Mouse (Mus musculus): ENCODE data around the gene Olfr97.
"Not testable (repeated sequence)": the region's sequence is repeated elsewhere in the genome, so short reads cannot be mapped to it uniquely, and the experiment has no call there.

Gene Olfr97

GRCm38 (mm10) chr17:37237230-37237629, at the start of gene Olfr97:
TSS of gene Olfr97 (minus strand) at chr17:37237330.
- not testable (repeated sequence) for DNase-seq (ENCODE audit: low spot score in 2 of 2)

- no peak for DNase-seq (ENCODE audit: low spot score in 2 of 2)
These were observed 46.2 kb upstream of the Olfr97 start, which contains the start of gene Olfr99 for GRCm38 (mm10) chr17:37283360-37283759. TSS of gene Olfr99 (minus strand) at chr17:37283460.

GRCm38 (mm10) chr17:37280331-37280730, 43.2 kb upstream of the Olfr97 start:
- no peak for DNase-seq (ENCODE audit: low spot score in 2 of 2)

- no peak for DNase-seq (ENCODE audit: low spot score in 2 of 2)
These were observed 39.4 kb upstream of the Olfr97 start for GRCm38 (mm10) chr17:37276573-37276972.

DNA sequence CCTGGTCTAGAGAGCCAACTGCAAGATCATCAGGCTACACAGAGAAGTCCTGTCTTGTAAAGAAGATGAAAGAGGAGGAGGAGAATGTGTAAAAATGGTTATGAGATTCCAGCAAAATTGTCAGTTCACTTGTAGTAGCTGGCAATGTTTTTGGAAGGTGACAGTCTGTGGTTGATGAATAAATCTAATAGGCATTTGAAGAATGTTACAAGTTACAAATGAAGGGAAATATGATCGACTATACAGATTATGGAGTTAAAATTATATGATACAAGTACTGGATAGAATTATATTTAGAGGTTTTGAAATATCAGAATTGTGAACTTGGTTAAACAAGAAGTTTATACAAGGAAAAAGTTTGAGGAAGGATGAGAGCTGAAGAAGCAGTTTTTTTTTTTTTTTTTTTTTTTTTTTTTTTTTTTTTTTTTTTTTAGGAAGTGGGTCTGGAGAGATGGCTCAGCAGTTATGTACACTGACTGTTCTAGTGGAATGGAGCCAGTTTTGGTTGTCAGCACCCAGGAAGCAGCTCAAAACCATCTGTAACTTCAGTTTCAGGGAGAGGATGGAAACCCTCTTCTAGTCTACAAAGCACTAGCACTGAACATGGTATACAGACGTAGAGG, 38.6 kb upstream of the Olfr97 start:
- DNase-seq (ENCODE audit: low spot score in 2 of 2) = no peak

- DNase-seq (ENCODE audit: low spot score in 2 of 2) = no peak
These were observed 33.6 kb upstream of the Olfr97 start for GRCm38 (mm10) chr17:37270702-37271092.

GRCm38 (mm10) chr17:37270058-37270701, 33.0 kb upstream of the Olfr97 start, which contains the start of gene H2-M3:
TSS of gene H2-M3 (plus strand) at chr17:37270220.
- peak; percentile 94 to 96 for DNase-seq (ENCODE audit: low spot score in 2 of 2)

GRCm38 (mm10) chr17:37263626-37264025, 26.5 kb upstream of the Olfr97 start, which contains the start of gene Olfr98:
TSS of gene Olfr98 (minus strand) at chr17:37263749.
- DNase-seq (ENCODE audit: low spot score in 2 of 2) = no peak

- DNase-seq (ENCODE audit: low spot score in 2 of 2) = no peak
These were observed 13.4 kb upstream of the Olfr97 start for GRCm38 (mm10) chr17:37250544-37250943.

GRCm38 (mm10) chr17:37249460-37249859, 12.3 kb upstream of the Olfr97 start:
- DNase-seq (ENCODE audit: low spot score in 2 of 2) = no peak

- peak; percentile 6 to 26 for DNase-seq (ENCODE audit: low spot score in 2 of 2)
These were observed 9.6 kb upstream of the Olfr97 start for GRCm38 (mm10) chr17:37246715-37247114.

DNA sequence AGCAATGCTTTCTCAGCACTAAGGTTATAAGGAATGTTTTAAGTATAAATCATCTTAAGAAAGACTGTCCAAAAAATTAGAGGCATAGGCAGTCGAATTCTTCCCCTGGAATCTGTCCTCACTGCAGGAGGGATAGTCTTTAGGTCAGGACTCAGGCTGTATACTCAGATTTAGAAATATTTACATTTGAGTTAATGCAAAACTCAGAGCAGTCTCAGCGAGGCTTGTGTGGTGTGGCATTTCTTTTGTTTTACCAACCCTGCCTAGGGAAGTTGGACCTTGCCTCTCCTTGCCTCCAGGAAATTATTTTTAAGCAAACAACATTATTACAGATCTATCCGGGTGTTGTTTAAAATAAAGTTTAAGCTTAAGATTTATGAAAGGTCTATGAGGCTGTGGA, 5.1 kb upstream of the Olfr97 start:
- DNase-seq (ENCODE audit: low spot score in 2 of 2) = no peak

DNA sequence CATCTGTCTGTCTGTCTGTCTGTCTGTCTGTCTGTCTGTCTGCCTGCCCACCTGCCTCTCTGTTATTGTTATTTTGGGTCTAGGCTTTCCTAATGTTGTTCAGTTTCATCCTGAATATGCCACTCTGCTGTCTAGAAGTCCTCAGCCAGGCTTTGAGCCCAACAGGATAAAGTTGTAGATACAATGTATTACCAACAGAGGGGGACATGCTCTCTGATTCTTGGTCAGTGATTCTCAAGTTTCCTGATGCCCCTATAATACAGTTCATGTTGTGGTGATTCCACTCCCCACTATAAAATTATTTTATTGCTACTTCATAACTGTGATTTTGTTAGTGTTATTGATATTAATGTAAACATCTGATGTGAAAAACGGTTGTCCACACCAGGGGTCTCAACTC, 15.3 kb downstream of the Olfr97 start:
- DNase-seq (ENCODE audit: low spot score in 2 of 2) = no peak

- DNase-seq (ENCODE audit: low spot score in 2 of 2) = no peak
These were observed 17.3 kb downstream of the Olfr97 start, which contains the start of gene Olfr96 for GRCm38 (mm10) chr17:37219846-37220245. TSS of gene Olfr96 (plus strand) at chr17:37220146.

- DNase-seq (ENCODE audit: low spot score in 2 of 2) = no peak
These were observed 18.6 kb downstream of the Olfr97 start for GRCm38 (mm10) chr17:37218486-37218885.

DNA sequence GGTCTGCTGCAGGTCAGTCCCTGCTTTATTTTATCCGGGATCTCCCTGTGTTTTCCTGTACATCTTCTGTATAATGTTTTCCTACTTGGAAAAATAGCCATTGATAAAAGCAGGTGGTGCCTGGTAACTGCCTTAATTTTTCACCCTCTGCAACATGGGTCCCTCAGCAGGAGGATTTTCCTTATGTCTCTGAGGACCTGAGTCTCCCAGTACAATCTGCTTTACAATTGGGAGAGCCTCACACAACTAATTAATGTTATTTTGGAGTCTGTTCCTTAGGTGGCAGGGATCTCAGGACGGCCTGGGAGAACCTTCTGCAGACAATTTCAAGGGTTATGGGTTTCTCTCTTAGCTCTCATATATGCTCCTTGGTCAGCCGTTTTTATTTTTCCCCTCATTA, 24.1 kb downstream of the Olfr97 start, which contains the start of gene Olfr95:
TSS of gene Olfr95 (minus strand) at position 101 of the 400 bp plus-strand sequence.
- no peak for DNase-seq (ENCODE audit: low spot score in 2 of 2)

DNA sequence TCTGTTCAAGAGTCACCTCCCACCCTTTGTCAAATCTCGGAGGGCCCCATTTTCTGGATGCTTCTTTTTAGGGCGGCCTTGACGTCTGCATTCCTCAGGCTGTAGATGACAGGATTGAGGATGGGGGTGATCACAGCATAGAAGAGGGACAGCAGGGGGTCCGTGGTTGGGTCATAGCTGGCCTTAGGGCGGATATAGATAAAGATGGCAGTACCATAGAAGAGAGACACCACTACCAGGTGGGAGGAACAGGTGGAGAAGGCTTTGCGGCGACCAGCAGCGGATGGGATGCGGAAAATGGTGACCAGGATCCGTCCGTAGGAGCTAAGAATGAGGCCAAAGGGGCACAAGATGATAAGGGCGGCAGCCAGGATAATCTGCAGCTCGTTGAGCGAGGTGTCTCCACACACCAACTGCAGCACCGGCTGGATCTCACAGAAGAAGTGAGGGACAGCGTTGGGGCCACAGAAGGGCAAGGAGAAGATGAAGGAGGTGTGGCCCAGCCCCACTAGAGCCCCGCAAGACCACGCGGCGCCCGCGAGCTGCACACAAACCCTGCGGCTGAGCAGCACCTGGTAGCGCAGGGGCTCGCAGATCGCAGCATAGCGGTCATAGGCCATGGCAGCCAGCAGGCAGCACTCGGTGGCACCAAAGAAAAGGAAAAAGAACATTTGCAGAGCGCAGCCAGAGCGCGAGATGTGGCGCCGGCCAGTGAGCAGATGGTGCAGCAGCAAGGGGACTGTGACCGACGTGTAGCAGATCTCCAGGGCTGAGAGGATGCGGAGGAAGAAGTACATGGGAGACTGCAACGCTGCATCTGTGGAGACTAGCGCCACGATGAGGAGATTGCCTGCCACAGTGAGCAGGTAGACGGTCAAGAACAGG, 26.0 kb downstream of the Olfr97 start:
- DNase-seq (ENCODE audit: low spot score in 2 of 2) = no peak

DNA sequence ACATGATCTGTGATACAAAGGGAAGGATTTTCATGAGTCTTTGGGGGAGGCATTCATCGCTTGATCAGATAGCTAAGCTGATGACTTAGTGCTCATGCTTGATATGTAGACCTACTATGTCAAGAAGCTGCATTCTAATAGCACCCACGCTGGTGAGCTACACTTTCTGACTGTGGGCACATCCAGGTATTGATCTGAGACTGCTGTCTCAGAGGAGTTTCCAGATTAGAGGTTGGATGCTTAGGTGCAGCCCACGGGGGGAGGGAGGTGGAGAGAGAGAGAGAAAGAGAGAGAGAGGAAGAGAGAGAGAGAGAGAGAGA, 33.3 kb downstream of the Olfr97 start:
- DNase-seq (ENCODE audit: low spot score in 2 of 2) = no peak

DNA sequence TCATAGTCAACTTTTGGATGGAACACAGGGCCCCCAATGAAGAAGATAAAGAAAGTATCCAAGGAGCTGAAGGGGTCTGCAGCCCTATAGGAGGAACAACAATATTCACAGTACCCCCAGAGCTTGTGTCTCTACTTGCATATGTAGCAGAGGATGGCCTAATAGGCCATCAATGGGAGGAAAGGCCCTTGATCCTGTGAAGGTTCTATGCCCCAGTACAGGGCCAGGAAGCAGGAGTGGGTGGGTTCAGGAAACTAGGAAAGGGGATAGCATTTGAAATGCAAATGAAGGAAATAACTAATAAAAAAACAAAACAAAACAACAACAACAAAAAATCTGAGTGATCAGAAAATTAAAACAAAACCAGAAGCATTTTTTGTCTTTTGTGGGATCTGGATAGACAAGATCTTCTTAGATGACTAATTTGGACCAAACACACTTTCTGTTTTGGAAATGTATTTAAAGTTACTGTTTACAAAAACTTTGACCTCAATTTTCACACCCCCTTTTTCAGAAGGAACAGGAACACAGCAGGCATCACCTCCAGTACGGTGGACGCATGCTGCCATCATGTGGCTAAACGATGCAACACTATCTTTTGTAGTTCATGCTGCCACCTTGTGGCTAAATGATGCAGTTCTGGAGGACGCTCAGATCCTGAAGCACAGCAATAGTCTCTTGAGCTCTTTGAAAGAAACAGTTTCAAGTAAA, 33.8 kb downstream of the Olfr97 start:
- DNase-seq (ENCODE audit: low spot score in 2 of 2) = peak; percentile 84

- no peak for DNase-seq (ENCODE audit: low spot score in 2 of 2)
These were observed 36.2 kb downstream of the Olfr97 start, which contains the start of gene Olfr94 for GRCm38 (mm10) chr17:37200894-37201293. TSS of gene Olfr94 (minus strand) at chr17:37200994.

All from frontal cortex, postnatal 25 days (tissue).